Mouse (Mus musculus): Measurements from ENCODE around the gene Cers6.
A peak's percentile ranks its signal among the peaks of the same experiment; 100 is the strongest.

Cers6 gene

DNA sequence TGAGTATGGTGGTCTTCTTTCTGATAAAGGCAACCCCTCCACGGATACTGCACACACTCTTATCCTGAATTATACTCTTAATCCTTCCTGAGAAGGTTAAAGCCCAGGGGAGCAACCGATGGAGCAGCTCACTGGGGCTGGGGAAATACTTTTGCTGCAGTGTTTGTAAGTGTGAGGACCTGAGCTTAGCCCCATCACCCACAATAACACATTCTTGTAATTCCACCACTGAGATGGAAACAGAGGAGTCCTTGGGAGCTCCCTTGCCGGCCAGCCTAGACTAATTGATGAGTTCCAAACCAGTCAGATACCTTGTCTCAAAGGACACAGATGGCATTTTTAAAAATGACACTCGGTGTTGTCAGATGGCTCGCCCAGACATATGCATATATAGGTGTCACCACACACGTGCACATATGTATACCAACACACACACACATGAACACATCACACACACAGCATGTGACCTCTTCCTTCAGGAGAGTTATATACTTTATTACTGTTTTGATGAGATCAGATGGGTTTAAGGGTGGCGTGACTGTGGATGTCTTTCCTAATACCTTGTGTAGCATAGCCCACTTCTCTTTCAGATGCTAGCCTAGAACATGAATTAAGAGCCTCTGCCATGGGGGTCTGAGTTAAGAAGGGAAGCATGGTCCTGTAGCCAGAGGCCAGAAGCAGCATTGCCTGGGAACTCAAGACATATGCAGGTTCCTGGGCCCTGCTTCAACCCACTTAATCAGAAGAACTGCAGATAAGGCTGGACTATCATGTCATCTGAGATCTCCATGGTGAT, 210.4 kb downstream of the Cers6 start:
- no peak for DNase-seq (ENCODE audit: low spot score)

DNA sequence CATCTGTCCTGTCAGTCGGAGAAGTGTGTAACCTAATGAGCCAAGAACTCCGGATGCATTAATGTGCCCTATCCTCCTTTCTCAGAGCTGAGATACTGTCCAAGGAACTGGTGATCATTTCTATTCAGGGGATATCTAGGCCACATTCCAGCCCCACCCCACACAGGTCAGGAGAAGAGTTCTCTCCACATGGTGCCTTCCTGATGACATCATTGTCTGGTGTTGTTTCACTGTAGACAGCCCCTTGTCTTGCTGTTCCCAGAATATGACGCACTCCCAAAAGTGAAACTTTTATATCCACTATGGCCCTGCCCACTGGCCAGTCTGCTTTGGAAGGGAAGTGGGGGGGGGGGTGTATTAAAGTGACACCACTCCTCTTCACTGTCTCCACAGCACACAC, 215.9 kb downstream of the Cers6 start:
- no peak for DNase-seq (ENCODE audit: low spot score)

DNA sequence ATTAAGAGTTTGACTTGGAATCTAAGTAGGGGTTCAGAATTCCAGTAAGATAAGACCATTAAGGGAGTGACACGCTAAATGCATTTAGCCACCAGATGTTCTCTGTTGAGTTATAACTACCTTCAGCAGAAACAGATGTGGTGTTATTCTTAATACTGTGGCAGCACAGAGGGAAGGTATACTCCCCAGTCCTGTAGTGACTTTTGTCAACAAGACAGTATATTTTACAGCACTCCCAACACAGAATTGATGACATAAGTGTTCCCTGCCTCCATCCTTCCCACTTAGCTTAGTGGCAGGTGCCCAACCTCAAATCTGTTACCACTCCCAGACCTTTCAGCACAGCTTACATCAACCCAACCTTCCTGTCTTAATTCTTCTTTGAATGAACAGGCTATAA, 219.5 kb downstream of the Cers6 start:
- DNase-seq (ENCODE audit: low spot score) = no peak

DNA sequence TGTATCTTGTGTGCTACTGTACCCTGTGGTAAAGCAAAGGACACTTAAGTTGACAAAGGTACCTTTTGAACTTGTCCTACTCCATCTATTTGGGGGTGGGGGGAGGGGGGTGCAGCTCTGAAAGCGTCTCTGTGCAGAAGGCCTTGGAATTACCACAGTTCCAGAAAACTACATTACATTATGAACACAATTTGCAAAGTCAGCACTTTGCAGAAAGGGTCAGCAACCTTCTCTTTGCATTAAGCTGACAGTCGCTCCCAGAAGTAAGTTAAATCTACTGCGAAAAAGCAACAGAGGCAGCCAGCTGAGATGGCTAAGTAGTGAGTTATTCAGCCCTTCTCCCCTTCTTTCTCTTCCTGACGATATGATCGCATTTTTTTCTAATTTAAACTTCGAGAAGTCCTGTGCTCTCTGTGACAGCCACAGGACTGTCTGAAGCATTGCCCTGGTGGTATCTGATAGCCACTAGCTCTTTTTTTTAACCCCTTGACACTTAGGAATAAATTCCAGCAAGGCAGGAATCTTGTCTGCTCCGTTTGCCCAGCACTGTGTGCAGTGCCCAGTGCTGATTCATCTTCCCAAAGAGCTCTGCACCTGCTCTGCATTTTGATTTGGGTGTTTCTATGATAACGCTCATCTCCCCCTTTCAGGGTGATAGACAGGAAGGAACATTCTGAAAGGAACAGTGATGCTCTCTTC, 221.4 kb downstream of the Cers6 start:
- DNase-seq (ENCODE audit: low spot score) = no peak

DNA sequence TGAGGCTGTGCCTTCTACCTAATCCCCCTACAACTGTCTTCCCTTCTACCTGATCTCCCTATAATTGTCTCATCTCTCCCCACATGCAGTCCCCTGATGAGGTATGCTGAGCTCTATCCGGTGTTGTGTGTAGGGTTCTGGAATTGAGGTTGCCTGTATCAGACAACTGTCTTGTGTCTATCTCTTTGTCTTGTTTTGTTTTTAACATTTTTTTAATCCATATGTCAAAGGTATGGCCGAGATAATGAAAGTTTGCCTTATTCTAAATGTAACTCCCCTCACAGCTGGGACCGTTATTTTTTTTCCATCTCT, 221.9 kb downstream of the Cers6 start:
- no peak for DNase-seq (ENCODE audit: low spot score)

DNA sequence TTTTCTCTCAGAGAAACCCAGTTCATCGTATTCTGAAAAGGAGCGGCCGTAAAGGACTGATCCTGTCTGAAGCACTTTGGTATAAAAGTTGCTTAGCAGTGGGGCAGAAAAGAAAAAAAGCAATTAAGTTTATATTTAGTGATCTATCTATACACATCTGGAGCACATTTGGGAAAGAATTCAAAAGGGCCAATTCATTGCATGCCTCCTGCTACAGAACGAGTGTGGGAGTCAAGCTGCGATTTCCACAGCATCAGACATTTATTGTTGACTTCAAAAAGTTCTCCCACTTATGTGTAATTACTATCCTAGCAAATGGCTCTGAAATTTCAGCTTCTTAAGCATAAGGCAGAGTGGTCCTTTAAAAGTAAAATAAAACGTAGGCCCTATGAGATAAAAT, 223.2 kb downstream of the Cers6 start:
- DNase-seq (ENCODE audit: low spot score) = no peak

DNA sequence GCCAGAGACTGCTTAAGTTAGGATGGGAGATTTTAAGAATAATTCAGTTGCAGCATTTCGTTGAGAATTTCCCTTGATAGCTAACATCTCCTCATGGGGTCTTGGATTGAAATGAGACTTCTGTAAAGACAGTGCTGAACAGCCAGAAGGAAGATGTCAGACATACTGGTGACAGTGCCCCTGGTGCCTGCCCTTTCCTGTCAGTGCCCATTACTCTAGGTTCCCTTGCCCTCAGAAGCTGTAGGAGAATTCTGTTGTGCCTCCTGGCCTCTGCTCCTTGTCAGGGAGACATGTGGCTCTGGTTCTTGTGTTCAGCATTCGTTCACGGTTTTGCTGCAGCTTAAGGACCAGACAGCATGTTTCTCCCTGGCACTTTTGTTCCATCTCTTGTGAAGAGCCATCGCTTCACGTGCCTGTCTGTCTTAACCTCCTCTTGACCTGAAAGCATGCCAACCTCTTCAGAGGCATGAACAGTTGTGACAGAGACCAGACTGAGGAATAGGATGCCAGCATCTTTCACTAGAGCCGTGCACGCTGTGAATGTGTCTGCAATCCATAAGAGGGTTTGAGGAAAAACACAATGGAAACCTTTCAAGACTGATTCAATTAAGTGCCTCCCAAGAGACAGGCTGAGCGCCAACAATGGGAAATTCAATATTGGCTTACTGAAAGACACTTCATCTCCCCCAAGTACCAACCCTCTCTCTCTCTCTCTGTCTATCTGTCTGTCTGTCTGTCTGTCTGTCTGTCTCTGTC, 225.4 kb downstream of the Cers6 start:
- DNase-seq (ENCODE audit: low spot score) = no peak

DNA sequence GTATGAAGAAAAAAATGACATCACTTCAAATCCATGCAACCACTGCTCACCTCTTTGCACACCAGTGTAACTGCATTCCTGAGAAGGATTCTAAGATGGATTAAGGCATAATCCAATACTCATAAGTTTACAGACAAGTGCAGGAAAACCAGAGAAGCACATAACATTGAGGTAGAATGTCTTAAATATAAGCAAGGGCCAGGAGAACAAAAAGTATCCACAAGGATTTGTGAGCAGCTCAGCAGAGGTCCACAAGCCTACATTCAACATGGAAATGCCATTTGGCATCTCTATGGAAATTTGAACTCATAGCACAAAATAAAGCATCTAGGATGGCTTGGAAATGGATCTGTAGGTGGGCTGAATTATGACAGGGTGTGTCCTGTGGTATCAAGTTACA, 234.6 kb downstream of the Cers6 start:
- no peak for DNase-seq (ENCODE audit: low spot score)

DNA sequence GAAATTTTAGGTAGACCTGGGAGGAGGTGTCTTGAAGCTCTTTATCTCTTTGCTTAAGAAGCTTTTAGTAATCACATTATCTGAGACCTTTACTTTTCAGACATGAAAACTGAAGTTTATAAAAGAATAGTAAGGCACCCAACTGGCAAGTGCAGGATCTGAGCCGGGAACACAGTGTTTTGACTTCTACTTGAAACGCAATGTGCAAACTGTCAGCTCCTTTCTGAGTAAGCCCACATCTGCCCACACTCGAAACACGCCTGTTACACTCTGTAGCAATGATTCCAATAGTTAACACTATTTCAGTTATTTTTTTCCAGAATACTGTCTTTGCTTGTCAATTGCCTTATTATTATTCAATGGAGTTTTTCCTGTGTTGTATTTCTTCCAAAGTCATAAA, 235.6 kb downstream of the Cers6 start:
- no peak for DNase-seq (ENCODE audit: low spot score)

DNA sequence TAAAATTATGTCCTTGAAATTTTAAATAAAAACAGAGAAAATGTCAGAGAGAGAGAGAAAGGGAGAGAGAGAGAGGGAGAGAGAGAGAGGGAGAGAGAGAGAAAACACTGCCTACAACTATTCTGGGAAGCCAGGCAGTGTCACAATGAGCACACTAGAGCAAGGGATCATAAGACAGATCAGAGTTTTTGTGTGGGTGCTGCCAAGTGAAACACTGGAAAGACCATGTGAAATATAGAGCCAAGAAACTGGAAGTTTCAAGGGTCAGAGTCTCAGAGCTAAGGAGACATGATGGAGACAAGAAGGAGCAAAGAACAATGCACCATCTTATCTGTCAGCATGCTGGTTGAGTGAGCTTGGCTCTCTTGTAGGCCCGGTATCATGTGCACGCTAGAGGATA, 236.3 kb downstream of the Cers6 start:
- no peak for DNase-seq (ENCODE audit: low spot score)

DNA sequence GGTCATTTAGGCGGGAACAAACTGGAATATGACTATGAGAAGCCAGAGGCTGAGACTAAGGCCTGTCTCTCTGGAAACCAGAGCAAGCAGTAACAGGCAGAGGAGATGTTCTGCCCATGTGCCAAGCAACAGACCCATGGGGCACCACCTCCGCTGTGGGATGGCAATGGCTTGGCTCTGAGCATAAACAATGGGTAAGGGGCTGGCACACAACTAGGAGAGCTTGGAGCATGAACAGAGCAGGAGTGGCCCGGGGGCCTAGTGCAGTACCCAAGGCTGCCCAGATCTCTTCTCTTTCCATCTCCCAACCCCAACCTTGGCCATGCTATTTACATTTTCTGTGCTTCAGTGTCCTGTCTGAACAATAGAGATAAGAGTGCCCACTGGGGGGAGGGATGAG, 237.5 kb downstream of the Cers6 start:
- no peak for DNase-seq (ENCODE audit: low spot score)

DNA sequence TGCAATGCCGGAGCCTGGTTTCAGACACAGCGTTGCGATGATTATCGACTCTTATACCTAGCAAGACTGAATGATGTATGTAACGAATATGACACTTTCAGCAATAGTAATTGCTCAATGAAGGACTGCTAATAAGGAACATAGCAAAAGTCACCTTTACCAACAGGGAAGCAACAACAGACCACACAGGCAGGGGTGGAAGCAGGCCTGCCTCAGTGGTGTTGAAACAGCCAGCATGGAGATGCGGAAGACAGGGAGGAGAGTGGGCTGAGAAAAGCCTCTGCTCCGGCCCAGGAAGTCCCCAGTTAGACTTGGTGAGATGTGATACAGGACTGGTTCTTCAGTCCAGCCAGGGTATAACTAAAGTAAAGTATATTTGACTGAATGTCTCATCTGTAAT, 237.9 kb downstream of the Cers6 start:
- DNase-seq (ENCODE audit: low spot score) = no peak

DNA sequence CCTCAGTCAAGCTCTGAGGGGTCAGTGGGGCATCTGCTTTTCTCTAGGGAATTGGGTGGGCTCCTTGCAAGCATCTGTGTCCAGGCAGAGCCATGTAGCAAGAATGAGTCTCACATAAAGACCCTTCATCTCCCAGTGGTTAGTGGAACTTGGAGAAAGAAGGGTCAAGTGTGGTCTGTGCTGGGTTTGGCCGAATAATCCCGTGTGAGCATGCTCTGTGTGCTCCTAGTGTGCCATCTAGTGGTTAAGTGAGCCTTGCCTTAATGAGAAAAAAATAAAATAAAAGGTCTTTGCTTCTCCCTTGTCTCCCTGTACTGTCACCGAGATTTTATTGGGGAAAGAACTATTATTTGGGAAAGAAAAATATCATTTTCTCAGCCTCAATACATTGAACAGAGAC, 239.5 kb downstream of the Cers6 start:
- peak; percentile 17 for DNase-seq (ENCODE audit: low spot score)

DNA sequence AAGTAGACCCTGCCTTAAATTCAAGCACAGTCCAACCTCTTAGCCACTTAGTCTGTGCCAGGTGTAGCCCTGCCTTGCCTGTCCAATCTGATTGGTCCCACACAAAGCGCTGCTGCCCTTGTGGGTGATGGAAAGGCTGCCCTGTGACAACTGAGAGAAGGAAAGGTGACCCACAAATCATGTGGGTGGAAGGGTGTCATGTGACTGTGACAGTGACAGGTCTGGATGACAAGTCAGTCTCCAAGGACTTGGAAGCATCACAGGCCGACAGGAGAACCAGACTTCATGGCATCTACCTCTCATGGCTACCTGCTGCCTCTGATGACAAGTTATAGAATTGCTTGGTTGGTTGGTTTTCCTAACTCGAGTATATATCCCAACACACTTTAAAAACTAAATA, 242.3 kb downstream of the Cers6 start:
- no peak for DNase-seq (ENCODE audit: low spot score)

DNA sequence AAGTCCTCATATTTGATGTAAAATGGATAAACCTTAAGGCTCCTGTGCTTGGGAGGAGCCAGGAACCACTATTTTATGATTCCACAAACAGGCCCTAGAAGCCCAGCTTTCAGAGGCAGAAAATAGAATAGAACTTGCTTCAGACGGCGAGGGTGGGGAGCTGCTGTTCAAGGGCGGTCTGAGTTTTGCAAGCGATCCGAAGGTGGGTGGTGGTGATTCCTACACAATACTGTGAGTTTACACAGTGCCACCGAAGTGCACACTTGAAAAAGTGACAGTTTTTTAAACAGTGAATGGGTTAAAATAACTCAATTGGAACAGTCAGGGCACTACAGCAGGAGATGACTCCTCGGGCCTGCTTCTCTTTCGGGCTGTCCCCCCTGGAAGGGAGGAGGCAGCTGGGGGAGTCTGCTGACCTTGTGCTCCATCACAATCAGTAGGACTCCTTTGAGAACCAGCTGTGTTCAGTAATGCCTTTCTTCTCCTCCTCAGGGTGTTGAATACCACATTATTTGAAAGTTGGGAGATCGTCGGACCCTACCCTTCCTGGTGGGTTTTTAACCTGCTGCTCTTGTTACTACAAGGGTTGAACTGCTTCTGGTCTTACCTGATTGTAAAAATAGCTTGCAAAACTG, 243.4 kb downstream of the Cers6 start:
- DNase-seq (ENCODE audit: low spot score) = no peak

DNA sequence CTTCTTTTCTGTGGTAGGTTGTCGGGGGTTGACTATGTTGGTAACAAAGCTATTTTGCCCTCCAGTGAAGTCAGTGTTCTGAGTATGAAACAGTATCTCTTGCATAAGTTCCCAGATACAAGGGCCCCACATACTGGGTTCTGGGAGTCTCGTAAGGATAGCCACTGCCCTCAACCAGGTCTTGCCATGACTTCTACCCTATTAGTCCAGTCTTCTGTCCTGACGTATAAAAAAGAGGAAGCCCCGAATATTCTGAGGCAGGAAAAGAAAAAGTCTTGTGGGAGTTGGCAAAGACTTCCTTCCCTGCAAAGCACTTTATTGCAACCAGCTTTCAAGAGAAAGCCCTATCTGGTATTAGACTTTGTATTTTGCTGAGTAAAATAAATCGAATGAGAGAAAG, 248.0 kb downstream of the Cers6 start:
- DNase-seq (ENCODE audit: low spot score) = no peak

DNA sequence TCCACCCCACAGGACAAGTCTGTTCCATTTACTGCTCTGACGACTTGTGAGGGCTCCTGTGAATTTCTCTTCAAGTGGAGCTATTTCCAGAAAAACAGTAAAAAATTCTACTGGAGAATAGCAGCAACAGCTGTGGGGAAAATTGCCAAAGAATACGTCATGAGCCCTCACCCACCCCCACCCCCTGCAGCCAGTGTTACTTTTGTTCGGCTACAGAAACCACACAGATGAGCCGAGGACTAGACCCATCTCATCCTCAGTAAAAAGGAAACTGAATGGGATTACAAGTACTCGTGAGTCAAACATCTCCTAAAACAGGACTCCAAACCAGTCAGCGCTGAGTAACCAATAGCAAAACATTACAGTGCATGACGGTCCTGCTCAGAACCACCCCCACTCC, 248.5 kb downstream of the Cers6 start:
- no peak for DNase-seq (ENCODE audit: low spot score)

DNA sequence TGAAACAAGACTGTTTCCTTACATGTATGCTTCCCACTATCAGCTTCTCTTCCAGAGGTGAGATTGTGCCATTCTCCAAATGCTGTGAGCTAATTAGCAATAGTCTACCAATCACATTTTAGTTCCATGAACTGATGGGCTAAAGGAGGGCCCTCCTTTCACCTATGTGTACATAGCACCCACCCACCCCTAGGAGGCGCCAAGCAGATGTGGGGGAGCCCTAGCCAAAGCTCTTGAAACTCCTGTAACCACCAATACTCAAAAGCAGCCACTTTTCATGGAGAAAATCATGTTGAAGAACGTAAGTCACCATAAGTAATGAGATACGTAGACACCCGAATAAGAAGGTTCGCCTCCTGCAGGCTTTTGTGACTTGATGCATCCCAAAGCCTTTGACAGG, 251.4 kb downstream of the Cers6 start:
- no peak for DNase-seq (ENCODE audit: low spot score)

DNA sequence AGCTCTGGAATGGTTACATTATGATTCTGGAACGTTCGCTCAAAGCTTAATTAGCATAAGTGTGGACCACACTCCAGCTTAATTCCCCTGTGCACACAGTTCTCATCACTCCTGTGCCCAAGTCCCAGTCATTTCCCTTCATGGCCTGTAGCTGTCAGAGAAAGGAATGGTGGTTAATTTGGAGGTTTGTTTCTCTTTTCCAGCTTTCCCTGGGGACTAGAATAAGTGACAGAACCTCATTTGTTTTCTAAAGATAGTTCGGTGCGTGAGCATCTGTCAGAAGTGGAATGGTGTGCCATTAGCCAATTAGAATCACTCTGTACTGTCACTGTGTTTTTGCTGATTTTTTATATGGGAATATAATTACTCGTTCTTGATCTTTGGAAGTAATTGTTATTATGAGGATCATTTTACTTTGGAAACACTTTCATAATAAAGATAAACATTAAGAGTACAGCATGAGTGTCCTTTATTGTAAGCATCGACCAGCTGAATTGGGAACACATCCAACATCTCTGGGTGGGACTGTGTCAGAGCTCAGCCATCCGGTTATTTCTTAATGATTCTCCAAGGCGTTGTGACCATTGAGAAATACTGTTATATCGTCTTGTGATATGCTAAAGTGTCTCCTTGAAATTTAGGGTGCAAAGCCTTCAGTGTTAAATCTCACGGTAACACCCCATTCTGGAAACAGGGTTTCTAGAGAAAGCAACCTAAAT, 252.7 kb downstream of the Cers6 start:
- DNase-seq (ENCODE audit: low spot score) = no peak

DNA sequence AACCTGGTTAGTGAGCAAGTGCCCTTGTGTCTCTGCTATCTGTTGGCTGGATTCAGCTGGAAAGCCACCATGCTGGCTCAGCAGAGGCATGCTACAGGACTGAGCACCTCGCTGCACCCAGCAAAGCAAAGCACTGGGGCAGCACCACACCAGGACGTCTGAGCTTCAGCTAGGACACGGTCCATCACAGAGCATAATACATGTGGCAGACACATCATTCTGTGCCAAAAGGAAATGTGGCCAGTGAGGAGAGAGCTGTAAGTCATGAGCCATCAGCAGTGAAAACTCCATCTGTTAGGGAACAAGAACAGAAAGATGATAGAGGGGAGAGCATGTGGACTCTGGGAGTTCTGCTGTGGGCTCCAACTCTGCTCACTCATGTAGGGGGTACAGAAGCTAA, 254.7 kb downstream of the Cers6 start:
- no peak for DNase-seq (ENCODE audit: low spot score)

DNA sequence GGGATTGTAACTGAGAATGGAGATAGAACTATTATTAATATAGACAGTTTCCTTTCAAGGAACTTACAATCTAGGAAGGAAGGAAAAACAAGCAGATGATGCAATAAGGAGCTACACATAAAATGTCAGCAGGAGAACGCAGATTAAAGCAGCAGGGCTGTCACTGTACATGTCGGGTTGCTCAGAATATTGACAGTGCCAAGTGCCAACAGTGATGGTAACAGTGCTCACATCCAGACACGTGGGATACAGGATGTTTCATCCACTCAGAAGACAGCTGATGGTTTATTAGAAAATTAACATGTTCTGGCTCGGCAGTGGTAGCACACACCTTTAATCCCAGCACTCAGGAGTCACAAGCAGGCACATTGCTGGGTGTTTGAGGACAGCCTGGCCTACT, 255.5 kb downstream of the Cers6 start:
- no peak for DNase-seq (ENCODE audit: low spot score)

DNA sequence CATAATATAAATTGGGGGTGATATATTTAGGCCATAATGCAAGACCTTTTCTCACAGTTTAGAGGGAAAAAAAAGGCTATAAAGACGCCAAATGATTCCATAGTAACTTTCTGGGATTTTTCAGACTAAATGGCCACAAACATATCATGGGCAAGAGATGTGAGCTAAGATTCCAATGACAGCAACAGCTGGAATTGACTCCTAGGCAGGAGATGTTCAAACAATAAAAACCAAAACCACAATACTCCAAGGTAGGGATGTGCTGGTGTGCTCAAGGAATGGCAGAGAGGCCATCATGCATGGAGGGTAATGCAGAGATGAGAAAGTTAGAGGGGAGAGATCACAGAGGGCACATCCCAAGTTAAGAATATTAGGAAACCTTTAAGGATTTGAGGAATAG, 257.8 kb downstream of the Cers6 start:
- DNase-seq (ENCODE audit: low spot score) = no peak

All from ovary, postnatal 36 days (tissue).